In genomic region chr9:103595190-103595837, GRCm38 (mm10) we compare ENCODE assay signal across 9 mouse cellular contexts.
DNase-seq lines count a peak whose midpoint lies in the region; ATAC-seq lines count a peak whose summit lies in the region.
"Had no signal": no experiment of that assay in that cellular context is flagged by ENCODE, and none has a peak within 500 bp of the region (broad histone marks: within the 10 kb centered on the region; RNA-seq: fewer than 3 reads in every experiment).

No protein-coding gene starts in this region.

- 15% methylated on average over 6 of the region's 6 CpGs for WGBS in midbrain, embryonic 13.5 days
- WGBS in kidney, embryonic 16.5 days, result 58% methylated on average over 6 of the region's 6 CpGs

- no peak overlapping the region for H3K4me2 ChIP-seq in midbrain, embryonic 13.5 days (replicated peaks)
- no peak overlapping the region for H3K4me2 ChIP-seq in kidney, embryonic 16.5 days (replicated peaks; ENCODE audit: low read depth, low read length)
- H3K4me2 ChIP-seq: limb, embryonic 13.5 days had no signal

- H3K9me3 ChIP-seq in midbrain, embryonic 13.5 days, result no peaks in the 10 kb centered on the region
- no peaks in the 10 kb centered on the region for H3K9me3 ChIP-seq in kidney, embryonic 16.5 days (ENCODE audit: low read length)
- H3K9me3 ChIP-seq: limb, embryonic 13.5 days had no signal

- peaks cover 33% of the 10 kb centered on the region for H3K4me1 ChIP-seq in midbrain, embryonic 13.5 days (replicated peaks)
- H3K4me1 ChIP-seq in kidney, embryonic 16.5 days (ENCODE audit: insufficient read depth, low read length), result no peaks in the 10 kb centered on the region
- H3K4me1 ChIP-seq: limb, embryonic 13.5 days had no signal

- H3K4me3 ChIP-seq in midbrain, embryonic 13.5 days (replicated peaks), result no peak overlapping the region
- H3K4me3 ChIP-seq in kidney, embryonic 16.5 days (ENCODE audit: low read length), result no peak overlapping the region
- H3K4me3 ChIP-seq: limb, embryonic 13.5 days had no signal

- ATAC-seq in midbrain, embryonic 13.5 days, result peak; percentile 94
- no peak for ATAC-seq in kidney, embryonic 16.5 days (ENCODE audit: low FRiP score, low TSS enrichment)

- DNase-seq in adrenal gland, postnatal 14 days, result peak; percentile 64
- DNase-seq in adrenal gland, adult 18-20 months (ENCODE audit: low spot score in 2 of 2), result no peak
- DNase-seq in embryo, embryonic 9.5 days (ENCODE audit: extremely low spot score), result peak; percentile 77
- peak; percentile 37 for DNase-seq in hindlimb bud, embryonic 11.5 days (ENCODE audit: extremely low spot score, low read depth, low spot score)
- DNase-seq in yolk sac, embryonic 10.5 days (ENCODE audit: low spot score), result peak; percentile 12
- no peak for DNase-seq in gastrocnemius, postnatal 25 days

- peak overlapping the region; percentile 74 for H3K27ac ChIP-seq in midbrain, embryonic 13.5 days
- H3K27ac ChIP-seq in kidney, embryonic 16.5 days (ENCODE audit: low read length), result no peak overlapping the region
- H3K27ac ChIP-seq: limb, embryonic 13.5 days had no signal

- no peak overlapping the region for H3K9ac ChIP-seq in midbrain, embryonic 13.5 days (replicated peaks)
- H3K9ac ChIP-seq in kidney, embryonic 16.5 days (replicated peaks; ENCODE audit: low read length), result no peak overlapping the region
- H3K9ac ChIP-seq: limb, embryonic 13.5 days had no signal

- H3K36me3 ChIP-seq in midbrain, embryonic 13.5 days, result no peaks in the 10 kb centered on the region
- H3K36me3 ChIP-seq in kidney, embryonic 16.5 days (ENCODE audit: insufficient read depth, low read length), result no peaks in the 10 kb centered on the region
- H3K36me3 ChIP-seq: limb, embryonic 13.5 days had no signal

- H3K27me3 ChIP-seq in midbrain, embryonic 13.5 days, result no peaks in the 10 kb centered on the region
- no peaks in the 10 kb centered on the region for H3K27me3 ChIP-seq in kidney, embryonic 16.5 days (ENCODE audit: insufficient read depth, low read length)
- H3K27me3 ChIP-seq: limb, embryonic 13.5 days had no signal

Comparison
In these comparisons a context has a peak if more than half of its experiments do, and no peak if none do; other contexts are left out.
1. DNase-seq: peak in adrenal gland, postnatal 14 days (single experiment), embryo, embryonic 9.5 days (single experiment), hindlimb bud, embryonic 11.5 days (single experiment) and yolk sac, embryonic 10.5 days (single experiment); none in adrenal gland, adult 18-20 months (0 of 2) and gastrocnemius, postnatal 25 days (single experiment).